Mouse (Mus musculus) lung, postnatal 0 days (tissue): ENCODE measurements at regions not wholly inside any gene's neighbourhood (a gene's known extent, or its start where the extent isn't known, plus 50 kb on each side); places are given as distances from the start of the nearest gene placed in this dataset.

Experiments used
- CTCF ChIP-seq: IDR thresholded peaks from 2 replicates; pipeline ENCODE4 v1.5.1; 2016; ENCODE audit warnings: antibody characterized with exemption, mild to moderate bottlenecking
- EP300 ChIP-seq: IDR thresholded peaks from 2 replicates; pipeline ENCODE4 v1.6.1; 2016; ENCODE audit warnings: antibody characterized with exemption, mild to moderate bottlenecking, control low read depth

DNA sequence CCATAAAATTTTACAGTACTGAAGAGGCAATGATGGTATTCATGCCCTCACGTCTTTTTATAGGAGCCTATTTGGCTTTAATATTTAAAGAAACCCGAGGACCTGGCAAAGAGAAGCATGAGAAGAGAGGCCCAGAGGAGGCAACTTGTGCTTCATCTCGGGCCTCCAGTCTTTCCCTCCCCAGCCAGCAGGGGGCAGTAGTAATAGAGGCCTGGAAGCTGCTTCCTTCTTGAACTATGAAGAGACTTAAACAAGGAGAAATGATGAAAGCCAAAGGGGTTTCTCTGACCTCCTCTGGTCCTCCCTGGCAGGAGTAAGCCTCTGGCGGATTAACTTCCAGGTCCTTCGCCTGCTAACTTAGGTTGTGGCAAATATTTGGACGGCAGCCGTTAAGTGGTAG is 284.5 kb downstream of the Hlx start:
- TF ChIP-seq CTCF: peak; percentile 84
- TF ChIP-seq EP300: no peak
